Mouse (Mus musculus) lung, embryonic 16.5 days (tissue): Measurements from ENCODE around the gene Zfp689. TPM values are rescaled to one million over a fixed set of nuclear protein-coding genes. Genes with fewer than 3 reads are reported as not detected.
"Not testable (repeated sequence)": the region's sequence is repeated elsewhere in the genome, so short reads cannot be mapped to it uniquely, and the experiment has no call there.

Source experiments
- ATAC-seq: fragments of 200-750 bp; cut with Nextera tagmentation; 2 replicates; pipeline ENCODE4 v1.8.0; 2017; ENCODE audit warnings: low read depth, mild to moderate bottlenecking, moderate library complexity
- H3K27ac ChIP-seq: fragments of 300-500 bp; sonication (generic); 2 replicates; pipeline ENCODE4 v1.5.1; 2014; ENCODE audit warnings: mild to moderate bottlenecking, control low read depth, low read length
- H3K27me3 ChIP-seq: fragments of 300-500 bp; sonication (generic); 2 replicates; pipeline ENCODE4 v1.6.1; 2014; ENCODE audit warnings: low read depth, low read length, mixed read lengths; ENCODE audit not compliant: control insufficient read depth, insufficient read depth
- H3K36me3 ChIP-seq: fragments of 300-500 bp; sonication (generic); 2 replicates; pipeline ENCODE4 v1.6.1; 2014; ENCODE audit warnings: low read length; ENCODE audit not compliant: control insufficient read depth, insufficient read depth
- H3K4me1 ChIP-seq: fragments of 300-500 bp; sonication (generic); replicated peaks from 2 replicates; pipeline ENCODE4 v1.6.1; 2014; ENCODE audit warnings: low read length, mixed read lengths; ENCODE audit not compliant: control insufficient read depth, insufficient read depth
- H3K4me2 ChIP-seq: fragments of 300-500 bp; sonication (generic); 2 replicates; pipeline ENCODE4 v1.6.1; 2014; ENCODE audit warnings: low read depth, low read length, control low read depth
- H3K4me3 ChIP-seq: fragments of 300-500 bp; sonication (generic); 2 replicates; pipeline ENCODE4 v1.5.1; 2014; ENCODE audit warnings: mild to moderate bottlenecking, low read length, control low read depth
- H3K9ac ChIP-seq: fragments of 300-500 bp; sonication (generic); 2 replicates; pipeline ENCODE4 v1.6.1; 2014; ENCODE audit warnings: low read length, control low read depth
- H3K9me3 ChIP-seq: fragments of 300-500 bp; sonication (generic); 2 replicates; pipeline ENCODE4 v1.6.1; 2016; ENCODE audit warnings: low read length; ENCODE audit not compliant: control insufficient read depth
- WGBS: fragments of 180-500 bp; shearing (Covaris S2); extraction: QIAGEN DNeasy Blood & Tissue Kit; methylation state at CpG from one replicate; pipeline ENCODE4 v1.1.7; 2014; 5-methylcytosine and 5-hydroxymethylcytosine counted together
- polyA plus RNA-seq: library from polyadenylated mRNA; unstranded; fragments of >200 nt; fragmentation: Nextera tagmentation; extraction: Ambion mirVana; gene quantifications from 2 replicates; pipeline ENCODE4 v1.2.1, GENCODE M21; 2015

Gene Zfp689
- polyA plus RNA-seq, 1 experiment from 2014 or later: 6.7 TPM

DNA sequence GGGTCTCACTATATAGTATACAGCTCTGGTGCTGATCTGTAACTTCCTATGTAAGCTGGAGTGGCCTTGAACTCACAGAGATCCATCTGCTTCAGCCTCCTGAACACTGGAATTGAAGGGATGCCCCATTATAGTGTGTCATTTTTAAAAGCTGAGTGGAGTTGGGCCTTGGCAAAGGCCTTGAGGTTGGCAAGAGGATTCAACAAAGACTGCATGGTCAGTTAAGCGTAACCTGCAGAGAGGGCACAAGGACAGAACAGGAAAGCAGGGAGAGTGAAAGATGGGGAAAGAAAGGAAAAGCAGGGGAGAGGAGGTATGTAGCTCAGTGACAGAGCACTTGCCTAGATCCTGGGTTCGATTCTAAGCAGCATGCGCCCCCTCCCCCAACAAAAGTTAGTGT is 23.7 kb downstream of the Zfp689 start:
- Histone ChIP-seq H3K27ac (no peak overlapping the region), H3K9ac (no peak overlapping the region), H3K9me3 (no peaks in the 10 kb centered on the region), H3K4me1 (peaks cover 8% of the 10 kb centered on the region), H3K4me3 (no peak overlapping the region), H3K27me3 (peaks cover 6% of the 10 kb centered on the region; the same call in 1 of the 2 replicates), H3K4me2 (no peak overlapping the region), H3K36me3 (no peaks in the 10 kb centered on the region)
- WGBS: 77% methylated on average over 3 of the region's 3 CpGs
- no peak for ATAC-seq

GRCm38 (mm10) chr7:127422247-127422646 is 26.7 kb downstream of the Zfp689 start:
- Histone ChIP-seq H3K27me3 (peaks cover 6% of the 10 kb centered on the region; the same call in 1 of the 2 replicates), H3K36me3 (peaks cover 3% of the 10 kb centered on the region; the same call in 1 of the 2 replicates), H3K9ac (peak overlapping the region; percentile 89), H3K4me3 (peak overlapping the region; percentile 82), H3K27ac (no peak overlapping the region), H3K4me1 (peaks cover 8% of the 10 kb centered on the region), H3K4me2 (peak overlapping the region; percentile 97), H3K9me3 (no peaks in the 10 kb centered on the region)
- ATAC-seq: peak; percentile 27; the same call in 1 of the 2 replicates
- under 1% methylated on average over 15 of the region's 15 CpGs for WGBS

GRCm38 (mm10) chr7:127421388-127422191 is 27.4 kb downstream of the Zfp689 start, which contains the start of gene Zfp688:
Gene Zfp688, minus strand, starts transcription at chr7:127422068.
- Histone ChIP-seq H3K9ac (peak within 1 kb of the TSS; percentile 89), H3K36me3 (peaks cover 3% of the 10 kb centered on the region; the same call in 1 of the 2 replicates), H3K4me3 (peak within 1 kb of the TSS; percentile 82), H3K27me3 (peaks cover 6% of the 10 kb centered on the region; the same call in 1 of the 2 replicates), H3K4me1 (peaks cover 8% of the 10 kb centered on the region), H3K27ac (0 out of 2 replicates have a peak within 1 kb of the TSS, but pooled peaks have one; percentile 23), H3K4me2 (peak within 1 kb of the TSS; percentile 97), H3K9me3 (no peaks in the 10 kb centered on the region)
- peak; percentile 98 for ATAC-seq
- WGBS: under 1% methylated on average over 48 of the region's 48 CpGs

DNA sequence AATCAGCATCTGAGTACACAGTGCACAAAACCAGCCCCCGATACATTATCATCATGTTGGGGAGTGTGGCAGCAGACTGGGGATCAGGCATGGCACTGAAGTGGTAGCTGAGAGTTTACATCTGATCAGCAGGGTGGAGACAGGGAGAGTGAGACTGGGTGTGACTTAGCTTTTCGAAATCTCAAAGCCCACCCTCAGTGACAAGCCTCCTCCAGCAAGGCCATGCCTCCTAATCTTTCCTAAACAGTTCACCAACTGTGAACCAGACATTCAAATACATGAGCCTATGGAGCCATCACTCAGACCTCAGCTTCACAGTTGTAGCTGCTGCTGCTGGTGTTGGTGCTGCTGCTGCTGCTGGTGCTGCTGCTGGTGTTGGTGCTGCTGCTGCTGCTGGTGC is 37.5 kb downstream of the Zfp689 start:
- Histone ChIP-seq H3K4me1 (no peaks in the 10 kb centered on the region), H3K4me2 (no peak overlapping the region), H3K4me3 (no peak overlapping the region), H3K9me3 (no peaks in the 10 kb centered on the region), H3K9ac (no peak overlapping the region), H3K27ac (no peak overlapping the region), H3K27me3 (no peaks in the 10 kb centered on the region), H3K36me3 (no peaks in the 10 kb centered on the region)
- WGBS: 47% methylated on average over 2 of the region's 2 CpGs
- ATAC-seq: no peak

DNA sequence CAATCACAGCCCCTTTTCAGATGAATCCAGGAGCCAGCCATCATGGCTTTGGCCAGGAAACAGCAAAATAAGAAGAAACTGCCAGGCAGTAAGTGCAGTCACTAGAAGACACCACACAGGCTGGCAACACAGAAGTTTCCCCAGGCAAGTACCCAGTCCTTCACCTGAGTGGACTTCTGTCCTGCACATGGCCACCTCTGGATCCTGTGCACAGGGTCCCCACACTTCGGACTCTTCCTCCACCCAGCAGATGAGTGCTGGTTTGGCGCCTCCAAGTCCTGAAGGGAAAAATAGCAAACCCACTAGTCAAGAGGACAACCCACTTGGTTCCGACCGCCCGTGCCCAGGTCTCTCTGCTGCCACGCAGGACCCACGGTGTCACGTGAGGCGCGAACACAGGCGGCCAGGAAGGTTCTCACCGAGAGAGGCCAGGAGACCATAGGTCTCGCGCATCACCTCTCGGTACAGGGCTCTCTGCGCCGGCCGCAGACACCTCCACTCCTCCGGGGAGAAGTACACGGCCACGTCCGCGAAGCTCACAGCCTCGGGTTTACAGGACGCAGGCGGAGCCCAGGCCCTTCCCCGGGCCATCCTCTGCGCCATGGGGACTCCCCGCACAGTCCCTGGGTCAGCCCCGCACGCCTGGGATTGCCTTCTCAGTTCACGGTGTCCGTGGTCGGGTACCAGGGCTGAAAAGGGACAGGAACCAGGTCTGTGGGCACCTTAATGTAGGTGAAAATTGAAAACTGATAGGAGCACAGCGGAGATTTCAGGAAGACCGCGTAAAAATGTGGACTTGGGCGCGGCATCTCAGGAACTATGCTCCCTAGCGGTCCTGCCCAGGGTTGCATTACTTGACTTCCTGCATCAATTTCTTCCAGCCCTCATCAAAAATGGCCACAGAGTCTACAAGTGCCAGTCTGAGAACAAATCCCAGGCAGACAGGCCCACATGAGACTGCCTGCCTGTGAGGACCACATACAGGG is 42.7 kb downstream of the Zfp689 start, which contains the start of gene Zfp764:
TSS of gene Zfp764 (minus strand) at position 821 of the 986 bp plus-strand sequence.
- Histone ChIP-seq H3K4me3 (peak within 1 kb of the TSS; percentile 70), H3K9ac (peak within 1 kb of the TSS; percentile 88), H3K27ac (peak within 1 kb of the TSS; percentile 76), H3K4me2 (peak within 1 kb of the TSS; percentile 89)
- H3K4me1 ChIP-seq, H3K27me3 ChIP-seq, H3K36me3 ChIP-seq, H3K9me3 ChIP-seq: not testable (repeated sequence)
- WGBS: 6% methylated on average over 38 of the region's 40 CpGs
- ATAC-seq: peak; percentile 90

DNA sequence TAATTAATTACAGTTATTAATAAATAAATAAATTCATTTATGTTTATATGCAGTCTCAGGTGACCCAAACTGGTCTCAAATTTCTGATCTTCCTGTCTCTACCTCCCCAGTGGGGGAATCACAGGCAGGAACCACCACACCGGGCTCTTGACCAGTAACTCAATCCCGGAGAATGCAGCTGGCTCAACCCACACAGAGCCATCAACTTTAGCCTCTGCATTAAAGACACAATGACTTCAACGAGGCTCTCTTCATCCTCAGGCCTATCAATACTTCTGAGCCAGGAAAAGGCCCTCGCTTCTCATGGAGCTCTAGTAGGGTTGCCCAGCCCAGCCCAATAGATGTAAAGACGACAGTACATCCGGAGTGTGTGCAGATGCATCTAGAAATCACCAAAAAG is 44.9 kb downstream of the Zfp689 start:
- H3K36me3 ChIP-seq, H3K4me3 ChIP-seq, H3K9me3 ChIP-seq, H3K4me1 ChIP-seq, ATAC-seq, H3K27me3 ChIP-seq, H3K9ac ChIP-seq, H3K27ac ChIP-seq, H3K4me2 ChIP-seq: not testable (repeated sequence)
- 94% methylated on average over 6 of the region's 6 CpGs for WGBS

DNA sequence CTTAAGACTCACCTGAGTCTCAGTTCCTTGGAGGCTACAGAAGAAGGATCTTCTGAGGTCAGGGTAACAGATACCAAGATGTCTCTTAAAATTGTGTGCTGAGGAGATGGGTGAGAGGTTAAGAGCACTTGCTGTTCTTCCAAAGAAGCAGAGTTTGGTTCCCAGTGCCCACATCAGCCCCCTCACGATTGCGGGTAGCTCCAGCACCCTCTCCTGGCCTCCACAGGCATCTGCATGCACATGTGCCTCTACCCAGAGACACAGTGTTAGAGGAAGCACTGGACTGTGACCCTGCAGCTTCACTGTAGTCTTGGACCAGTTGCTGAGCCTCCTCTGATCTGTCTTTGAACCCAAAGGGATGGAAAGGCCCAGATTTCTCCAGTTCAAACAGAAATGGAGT is 46.0 kb downstream of the Zfp689 start:
- Histone ChIP-seq H3K4me3 (no peak overlapping the region), H3K27ac (no peak overlapping the region), H3K4me2 (no peak overlapping the region), H3K9ac (no peak overlapping the region), H3K36me3 (peaks cover 3% of the 10 kb centered on the region; the same call in 1 of the 2 replicates), H3K27me3 (no peaks in the 10 kb centered on the region), H3K9me3 (no peaks in the 10 kb centered on the region), H3K4me1 (0 out of 2 replicates have a peak, but pooled peaks cover 2% of the 10 kb centered on the region)
- WGBS: 54% methylated on average over 2 of the region's 2 CpGs
- no peak for ATAC-seq

- no peak overlapping the region for H3K4me3 ChIP-seq
- 55% methylated on average over 3 of the region's 3 CpGs for WGBS
Observed at GRCm38 (mm10) chr7:127400355-127400754, 48.6 kb downstream of the Zfp689 start.

More at GRCm38 (mm10) chr7:127400355-127400754, 48.6 kb downstream of the Zfp689 start:
- no peak for ATAC-seq
- Histone ChIP-seq H3K4me2 (no peak overlapping the region), H3K9ac (no peak overlapping the region), H3K27me3 (no peaks in the 10 kb centered on the region; the same call in 1 of the 2 replicates), H3K9me3 (no peaks in the 10 kb centered on the region), H3K36me3 (peaks cover 3% of the 10 kb centered on the region; the same call in 1 of the 2 replicates), H3K4me1 (no peaks in the 10 kb centered on the region), H3K27ac (no peak overlapping the region)
